ENCODE assay signal across 17 mouse cellular contexts in the genomic region with DNA sequence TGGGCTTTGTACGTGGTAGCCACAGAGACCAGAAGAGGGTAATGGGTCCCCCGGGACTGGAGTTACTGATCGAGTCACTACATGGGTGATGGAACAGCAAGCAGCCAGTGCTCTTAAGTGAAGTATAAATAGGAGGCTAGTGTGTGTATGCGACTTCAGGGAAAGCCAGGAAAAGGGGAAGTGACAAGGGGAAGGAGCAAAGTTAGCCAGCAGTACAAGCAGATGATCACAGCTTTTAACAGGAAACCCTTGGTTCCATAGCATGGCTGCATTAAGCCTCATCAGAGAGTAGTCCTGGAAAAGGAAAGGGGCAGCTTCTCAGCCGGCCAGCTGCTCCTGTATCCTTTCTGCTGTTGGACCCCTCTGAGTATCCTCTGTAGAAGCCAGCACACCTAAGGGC.
"Had no signal": no experiment of that assay in that cellular context is flagged by ENCODE, and none has a peak within 500 bp of the region (broad histone marks: within the 10 kb centered on the region; RNA-seq: fewer than 3 reads in every experiment).

No protein-coding gene starts in this region.

- H3K27ac ChIP-seq: kidney, postnatal 0 days; limb, embryonic 13.5 days; neural tube, embryonic 15.5 days; stomach, postnatal 0 days had no signal

- H3K9ac ChIP-seq: limb, embryonic 13.5 days; lung, embryonic 14.5 days; neural tube, embryonic 15.5 days had no signal

- DNase-seq: kidney, adult 9 months; kidney, postnatal 36 days; layer of hippocampus, adult 9-11 months; layer of hippocampus, postnatal 36 days; left cerebral cortex, postnatal 4 days; lung, embryonic 14.5 days; lung, postnatal 10 days; lung, postnatal 4 days; midbrain, embryonic 14.5 days; right cerebral cortex, adult 18-20 months; thymus, postnatal 4 days had no signal

- H3K4me2 ChIP-seq: limb, embryonic 13.5 days; liver, embryonic 11.5 days; lung, embryonic 14.5 days; neural tube, embryonic 15.5 days had no signal

- H3K9me3 ChIP-seq: limb, embryonic 13.5 days; neural tube, embryonic 15.5 days had no signal

- H3K4me3 ChIP-seq: limb, embryonic 13.5 days; myocyte; neural tube, embryonic 15.5 days had no signal
